Mouse (Mus musculus): ENCODE results near the gene Bcat1. TPM values are rescaled to one million over a fixed set of nuclear protein-coding genes. Genes with fewer than 3 reads are reported as not detected.
A peak's percentile ranks its signal among the peaks of the same experiment; 100 is the strongest.

The Bcat1 gene
- total RNA-seq, 2 experiments from 2014 or later: 89.6 to 103 TPM

- no peak for DNase-seq (ENCODE audit: extremely low spot score in 1 of 2, low spot score in 1 of 2)
Measured at GRCm38 (mm10) chr6:145063212-145063868, 12.6 kb downstream of the Bcat1 start.

- DNase-seq (ENCODE audit: extremely low spot score in 1 of 2, low spot score in 1 of 2): no peak
Measured at GRCm38 (mm10) chr6:145062763-145063162, 13.2 kb downstream of the Bcat1 start.

DNA sequence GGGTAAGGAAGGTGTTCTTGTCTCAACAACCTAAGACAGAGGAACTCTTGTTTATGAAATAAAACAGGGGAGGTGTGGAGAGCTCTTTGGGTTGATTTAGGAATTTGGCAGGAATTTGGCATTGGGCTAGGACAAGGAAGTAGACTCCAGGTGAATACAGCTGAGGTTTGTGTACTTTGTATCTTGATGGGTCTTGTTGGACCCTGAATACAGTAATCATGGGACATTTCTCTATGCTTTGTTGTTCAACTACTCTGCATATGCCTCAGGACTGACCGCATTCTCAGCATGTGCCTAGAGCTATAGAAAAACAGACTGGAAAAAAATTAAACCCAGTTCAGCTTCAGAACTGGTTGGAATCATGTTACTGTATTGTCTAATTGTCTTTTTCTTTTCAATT, 14.6 kb downstream of the Bcat1 start:
- no peak for DNase-seq (ENCODE audit: extremely low spot score in 1 of 2, low spot score in 1 of 2)

DNA sequence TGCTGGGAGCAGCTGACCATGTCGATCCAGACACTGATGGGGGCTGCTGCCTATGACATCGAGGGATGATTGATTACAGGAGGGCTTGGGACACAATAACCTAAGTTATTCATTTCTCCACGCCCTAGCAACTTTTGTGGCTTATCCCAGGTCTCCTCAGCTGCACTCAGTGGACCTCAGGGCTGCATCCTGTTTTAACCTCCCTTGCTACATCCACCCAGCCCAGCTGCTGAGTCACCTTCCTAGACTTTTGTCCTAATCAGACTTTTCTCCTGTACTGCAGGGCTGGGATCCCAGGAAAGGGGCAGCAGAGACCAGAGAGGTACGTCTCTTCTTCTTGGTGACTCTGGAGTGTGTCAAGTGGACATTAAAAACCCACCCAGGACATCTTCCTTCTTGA, 19.9 kb downstream of the Bcat1 start:
- no peak for DNase-seq (ENCODE audit: extremely low spot score in 1 of 2, low spot score in 1 of 2)

DNA sequence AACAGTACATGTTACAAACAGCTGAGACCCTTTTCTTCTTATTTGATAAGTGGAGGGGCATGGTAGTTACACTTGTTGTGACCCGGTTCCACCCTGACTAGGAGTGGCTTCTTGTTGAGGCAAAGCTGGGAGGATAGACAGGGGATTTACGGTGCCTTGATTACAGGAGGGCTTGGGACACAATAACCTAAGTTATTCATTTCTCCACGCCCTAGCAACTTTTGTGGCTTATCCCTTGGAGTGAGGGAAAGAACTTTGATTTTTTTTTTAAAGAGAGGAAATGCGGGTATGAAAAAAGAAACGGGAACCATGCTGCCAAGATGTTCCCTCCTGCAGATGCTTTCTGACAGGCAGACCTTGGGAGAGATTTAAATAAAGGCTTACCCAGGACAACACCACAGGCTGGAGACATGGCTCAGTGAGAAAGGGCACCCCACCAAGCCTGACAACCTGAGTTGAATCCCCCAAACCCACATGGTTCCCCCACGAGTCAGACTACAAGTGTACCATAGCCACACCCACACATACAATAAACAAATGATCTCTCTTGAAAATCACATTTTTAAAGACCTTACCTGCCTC, 20.6 kb downstream of the Bcat1 start:
- DNase-seq (ENCODE audit: extremely low spot score in 1 of 2, low spot score in 1 of 2): no peak

DNA sequence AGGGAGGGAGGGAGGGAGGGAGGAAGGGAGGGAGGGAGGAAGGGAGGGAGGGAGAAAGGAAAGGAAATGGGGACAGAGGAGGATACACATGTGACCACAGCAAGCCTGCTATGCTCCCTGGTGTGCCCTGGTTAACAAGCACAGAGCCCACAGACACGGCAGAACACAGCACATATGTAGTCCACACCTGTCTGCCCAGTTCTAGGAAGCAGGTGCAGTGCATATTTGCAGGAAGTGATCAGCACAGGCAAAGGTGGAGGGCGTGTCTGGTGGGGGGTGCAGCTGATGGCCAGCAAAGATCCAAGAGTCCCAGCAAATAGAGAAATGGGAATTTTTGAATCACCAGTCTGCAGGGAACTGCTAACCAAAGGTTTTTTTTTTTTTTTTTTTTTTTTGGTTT, 23.3 kb downstream of the Bcat1 start:
- DNase-seq (ENCODE audit: extremely low spot score in 1 of 2, low spot score in 1 of 2): no peak

GRCm38 (mm10) chr6:145050899-145051298, 25.1 kb downstream of the Bcat1 start:
- DNase-seq (ENCODE audit: extremely low spot score in 1 of 2, low spot score in 1 of 2): no peak

DNA sequence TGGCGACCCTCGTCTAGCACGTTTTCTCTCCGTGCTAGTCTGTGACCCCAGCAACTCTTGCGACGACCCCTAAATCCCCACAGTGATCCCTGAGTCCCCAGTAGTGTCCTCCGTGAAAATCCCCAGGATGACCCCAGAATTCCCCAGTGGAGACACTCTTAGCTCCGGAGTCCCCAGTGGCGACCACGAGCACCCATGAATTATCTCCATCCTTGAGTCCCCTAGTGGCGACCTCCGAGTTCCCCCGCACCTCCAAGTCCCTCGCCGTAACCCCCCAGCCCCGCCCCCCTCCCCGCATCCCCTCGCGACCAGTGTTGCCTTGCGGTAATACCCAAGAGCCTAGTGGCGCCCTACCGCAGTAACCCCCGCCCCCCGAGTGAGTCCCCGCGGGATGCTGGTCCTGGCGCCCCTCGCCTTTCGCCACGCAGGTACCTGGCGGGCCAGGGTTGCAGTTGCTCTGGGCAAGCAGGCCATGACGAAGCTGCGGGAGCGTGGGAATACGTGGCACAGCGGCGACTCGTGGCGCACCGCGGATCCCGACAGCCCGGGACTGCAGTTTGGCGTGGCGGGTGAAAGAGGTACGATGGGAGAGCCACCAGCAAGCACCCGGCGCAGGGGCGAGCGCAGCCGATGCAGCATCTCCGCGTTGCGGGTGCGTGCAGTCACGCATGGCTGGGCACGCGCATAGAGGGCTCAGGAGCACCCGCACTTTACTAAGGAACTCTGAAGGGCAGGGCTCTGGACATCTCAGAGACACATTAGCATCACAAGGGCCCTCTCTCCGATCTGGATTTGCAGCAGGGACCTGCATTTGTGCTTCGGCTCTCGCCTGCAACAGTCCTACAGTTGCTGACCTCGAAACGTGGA, 27.6 kb downstream of the Bcat1 start:
- DNase-seq (ENCODE audit: extremely low spot score in 1 of 2, low spot score in 1 of 2): peak; percentile 30 to 45

DNA sequence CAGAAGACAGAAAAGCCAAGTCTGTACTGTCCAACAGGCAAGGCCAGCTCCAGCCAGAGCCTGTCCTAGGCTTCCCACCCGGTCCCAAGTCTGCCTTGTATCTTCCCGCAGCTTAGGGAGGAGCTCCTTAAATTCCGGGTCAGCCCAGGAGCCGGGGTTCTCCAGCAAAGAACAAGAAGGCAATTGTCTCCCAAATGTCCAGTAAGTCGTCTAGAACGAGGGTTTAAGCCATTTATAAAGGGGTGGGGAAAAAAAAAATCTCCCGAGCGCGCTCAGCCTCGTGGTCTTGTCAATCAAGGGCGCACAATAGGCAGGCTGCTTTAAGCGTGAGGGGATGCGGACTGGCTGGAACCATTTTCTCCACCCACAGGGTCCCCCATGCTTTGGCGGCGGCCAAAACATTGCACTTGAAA, 28.5 kb downstream of the Bcat1 start:
- peak; percentile 46 to 47 for DNase-seq (ENCODE audit: extremely low spot score in 1 of 2, low spot score in 1 of 2)

- DNase-seq (ENCODE audit: extremely low spot score in 1 of 2, low spot score in 1 of 2): no peak
Measured at GRCm38 (mm10) chr6:145046266-145046890, 29.6 kb downstream of the Bcat1 start.

GRCm38 (mm10) chr6:145044916-145045574, 30.9 kb downstream of the Bcat1 start:
- DNase-seq (ENCODE audit: extremely low spot score in 1 of 2, low spot score in 1 of 2): no peak

DNA sequence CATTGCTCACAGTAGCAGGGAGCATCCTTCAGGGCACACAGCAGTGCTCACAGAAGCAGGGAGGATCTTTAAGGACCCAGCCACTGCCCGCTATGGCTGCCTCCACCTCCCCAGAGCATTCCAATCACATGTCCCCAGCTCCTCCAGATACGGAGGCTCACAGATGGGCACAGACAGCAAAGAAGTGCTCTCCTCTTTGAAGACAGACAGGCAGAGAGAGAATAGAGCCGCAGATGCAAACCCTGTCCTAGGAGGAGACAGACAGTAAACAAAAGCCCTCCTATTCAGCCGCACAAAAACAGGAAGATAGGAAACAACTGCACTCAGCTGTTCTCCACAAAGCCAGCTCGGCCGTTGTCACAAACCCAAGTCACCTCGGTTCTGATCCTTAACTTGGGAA, 35.3 kb downstream of the Bcat1 start:
- no peak for DNase-seq (ENCODE audit: extremely low spot score in 1 of 2, low spot score in 1 of 2)

- no peak for DNase-seq (ENCODE audit: extremely low spot score in 1 of 2, low spot score in 1 of 2)
Measured at GRCm38 (mm10) chr6:145037626-145038025, 38.4 kb downstream of the Bcat1 start.

DNA sequence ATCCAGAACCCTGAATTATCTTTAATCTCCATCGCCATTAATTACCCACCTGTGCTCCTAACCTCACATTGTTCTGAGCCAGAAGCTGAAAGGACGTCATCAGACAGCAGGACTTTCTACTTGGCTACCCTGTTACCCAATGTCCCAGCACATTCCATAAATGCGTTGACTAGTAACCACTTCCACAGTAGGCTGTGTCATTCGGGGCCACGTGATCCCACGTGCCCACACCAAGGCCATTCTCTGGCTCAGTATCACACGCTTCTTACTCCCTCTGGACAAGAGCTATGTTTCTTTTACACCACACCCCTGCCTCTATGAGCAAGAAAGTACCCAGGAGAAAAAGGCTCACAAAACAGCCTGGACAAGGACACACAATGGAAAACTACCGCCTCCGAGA, 40.6 kb downstream of the Bcat1 start:
- no peak for DNase-seq (ENCODE audit: extremely low spot score in 1 of 2, low spot score in 1 of 2)

- no peak for DNase-seq (ENCODE audit: extremely low spot score in 1 of 2, low spot score in 1 of 2)
Measured at GRCm38 (mm10) chr6:145030587-145030986, 45.4 kb downstream of the Bcat1 start.

GRCm38 (mm10) chr6:145023990-145024389, 52.0 kb downstream of the Bcat1 start:
- DNase-seq (ENCODE audit: extremely low spot score in 1 of 2, low spot score in 1 of 2): no peak

GRCm38 (mm10) chr6:145022966-145023725, 52.8 kb downstream of the Bcat1 start:
- peak in 1 of 2 experiments; percentile 55 for DNase-seq (ENCODE audit: extremely low spot score in 1 of 2, low spot score in 1 of 2)

GRCm38 (mm10) chr6:145022349-145022748, 53.6 kb downstream of the Bcat1 start:
- DNase-seq (ENCODE audit: extremely low spot score in 1 of 2, low spot score in 1 of 2): no peak

DNA sequence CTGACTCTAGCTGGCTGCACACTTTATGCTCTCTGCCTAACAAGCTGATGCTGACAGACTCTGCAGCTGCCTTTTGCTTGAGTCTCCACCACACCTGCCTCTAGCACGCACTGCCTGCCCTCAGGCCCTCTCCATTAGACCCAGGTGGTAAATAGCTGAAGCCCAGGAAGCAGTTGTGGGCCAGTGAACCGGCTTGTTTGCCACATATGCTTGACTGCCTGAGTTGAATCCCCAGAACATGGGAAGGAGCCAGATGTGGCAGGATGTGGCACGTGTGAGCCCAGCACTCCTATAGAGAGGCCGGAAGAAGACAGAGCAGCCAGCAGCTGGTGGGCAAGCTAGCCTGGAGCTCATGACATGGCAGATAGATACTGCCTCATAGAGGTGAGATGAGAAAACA, 55.4 kb downstream of the Bcat1 start:
- no peak for DNase-seq (ENCODE audit: extremely low spot score in 1 of 2, low spot score in 1 of 2)

GRCm38 (mm10) chr6:145018295-145018694, 57.7 kb downstream of the Bcat1 start:
- no peak for DNase-seq (ENCODE audit: extremely low spot score in 1 of 2, low spot score in 1 of 2)
